Mouse (Mus musculus) ES-Bruce4 (cell line): ENCODE data around the gene Lmcd1.

ENCODE experiments used
- CTCF ChIP-seq: IDR thresholded peaks from one replicate; pipeline ENCODE4 v1.8.1; 2011; ENCODE audit warnings: low read depth, low read length
- EP300 ChIP-seq: IDR thresholded peaks from 2 replicates; pipeline ENCODE4 v1.6.1; 2011; ENCODE audit warnings: low read depth, low read length; ENCODE audit not compliant: insufficient read depth
- POLR2A ChIP-seq: IDR thresholded peaks from one replicate; pipeline ENCODE4 v1.8.1; 2011; ENCODE audit warnings: low read length; ENCODE audit not compliant: insufficient read depth

DNA sequence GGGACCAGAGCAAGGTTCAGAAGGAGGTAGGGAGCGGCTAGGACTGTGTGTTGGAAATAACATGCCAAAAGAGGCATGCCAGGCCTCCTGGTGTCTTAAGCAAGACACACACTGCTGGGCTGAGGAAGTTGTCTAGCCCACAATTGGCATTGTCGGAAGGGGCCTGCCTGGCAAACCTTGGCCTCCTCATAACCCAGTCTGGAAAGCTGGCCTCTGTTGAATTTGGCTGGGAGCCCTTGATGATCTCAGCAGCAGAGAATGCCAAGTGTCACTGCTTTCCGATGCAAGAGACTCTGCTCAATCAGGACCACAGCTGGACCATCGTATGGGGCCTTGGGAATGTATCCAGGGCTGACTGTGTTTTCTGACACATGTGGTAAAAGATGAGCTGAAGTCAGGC, 27.9 kb upstream of the Lmcd1 start:
- TF ChIP-seq CTCF (no peak), POLR2A (no peak), EP300 (no peak)
